Mouse (Mus musculus): ENCODE results near the gene Klrb1c. TPM values are rescaled to one million over a fixed set of nuclear protein-coding genes. Genes with fewer than 3 reads are reported as not detected.

Klrb1c gene
- total RNA-seq, 2 experiments from 2014 or later: not detected

GRCm38 (mm10) chr6:128737445-128737844, 51.6 kb downstream of the Klrb1c start:
- intact Hi-C loops (cut with DNase I): no loop called here
- Histone ChIP-seq H3K4me3 (no peak overlapping the region), H3K27ac (no peak overlapping the region)
- no peak for DNase-seq (ENCODE audit: extremely low spot score in 1 of 2, low spot score in 2 of 2)
- TF ChIP-seq CTCF (IDR thresholded peaks at IDR 0.05): no peak

GRCm38 (mm10) chr6:128736100-128736499, 52.9 kb downstream of the Klrb1c start:
- peak; percentile 47 for TF ChIP-seq CTCF (IDR thresholded peaks at IDR 0.05)
- no peak for DNase-seq (ENCODE audit: extremely low spot score in 1 of 2, low spot score in 2 of 2)
- no peak overlapping the region for H3K4me3 ChIP-seq
- H3K27ac ChIP-seq: no peak overlapping the region
- intact Hi-C loops (cut with DNase I): no loop called here

GRCm38 (mm10) chr6:128734896-128735295, 54.1 kb downstream of the Klrb1c start:
- no peak for TF ChIP-seq CTCF (IDR thresholded peaks at IDR 0.05)
- DNase-seq (ENCODE audit: extremely low spot score in 1 of 2, low spot score in 2 of 2): no peak
- no peak overlapping the region for H3K27ac ChIP-seq
- no peak overlapping the region for H3K4me3 ChIP-seq
- intact Hi-C loops (cut with DNase I): no loop called here

GRCm38 (mm10) chr6:128733908-128734679, 54.9 kb downstream of the Klrb1c start:
- no peak overlapping the region for H3K4me3 ChIP-seq
- no peak for DNase-seq (ENCODE audit: extremely low spot score in 1 of 2, low spot score in 2 of 2)
- TF ChIP-seq CTCF (IDR thresholded peaks at IDR 0.05): no peak
- intact Hi-C loops (cut with DNase I): no loop called here
- no peak overlapping the region for H3K27ac ChIP-seq

GRCm38 (mm10) chr6:128732032-128732431, 57.0 kb downstream of the Klrb1c start:
- DNase-seq (ENCODE audit: extremely low spot score in 1 of 2, low spot score in 2 of 2): no peak
- intact Hi-C loops (cut with DNase I): no loop called here
- Histone ChIP-seq H3K27ac (no peak overlapping the region), H3K4me3 (no peak overlapping the region)
- no peak for TF ChIP-seq CTCF (IDR thresholded peaks at IDR 0.05)

Other genes with a start within 250 kb of the Klrb1c start
- 10 to 100 TPM; 13.7 to 14.6 TPM for gene A2ml1, start 207.6 kb downstream of the Klrb1c start, total RNA-seq (2021)
- not detected for gene Klrb1a, start 165.7 kb downstream of the Klrb1c start, total RNA-seq (2021)
- under 1 TPM in 1 of 2 experiments, not detected in 1; 0.42 TPM for gene Clec2h, start 126.8 kb downstream of the Klrb1c start, total RNA-seq (2021)
- gene Klrb1, start 66.2 kb downstream of the Klrb1c start, total RNA-seq (2021): not detected
- not detected for gene Gm44511, start 37.1 kb upstream of the Klrb1c start, total RNA-seq (2021)
- gene Klrb1b, start 37.1 kb upstream of the Klrb1c start, total RNA-seq (2021): not detected
- not detected for gene Clec2i, start 98.4 kb upstream of the Klrb1c start, total RNA-seq (2021)
- 1 to 10 TPM in 1 of 2 experiments, under 1 TPM in 1; 0.94 to 1.5 TPM for gene BC035044, start 101.9 kb upstream of the Klrb1c start, total RNA-seq (2021)
- gene Clec2g, start 145.2 kb upstream of the Klrb1c start, total RNA-seq (2021): under 1 TPM in 1 of 2 experiments, not detected in 1; 0.52 TPM